Mouse (Mus musculus) gastrocnemius, postnatal 4 days (tissue): ENCODE results near the gene Ctns. TPM values are rescaled to one million over a fixed set of nuclear protein-coding genes. Genes with fewer than 3 reads are reported as not detected.
A peak's percentile ranks its signal among the peaks of the same experiment; 100 is the strongest.

Experiments used
- DNase-seq, 2 experiments: peaks; one replicate each; pipeline ENCODE4 v3.0.0; 2021 to 2022; ENCODE audit warnings: low spot score in 2 of 2, mixed read lengths in 2 of 2
- total RNA-seq, 2 experiments: library from RNA; stranded (reverse); gene quantifications; 2 replicates each; pipeline ENCODE4 v1.2.3; 2021

The Ctns gene
- total RNA-seq, 2 experiments from 2014 or later, result 13.8 to 14.0 TPM

GRCm38 (mm10) chr11:73146026-73146974 lies 52.5 kb downstream of the Ctns start:
- no peak for DNase-seq

- no peak for DNase-seq
Measured at GRCm38 (mm10) chr11:73144261-73144681, 54.6 kb downstream of the Ctns start.

GRCm38 (mm10) chr11:73137591-73138501 lies 61.0 kb downstream of the Ctns start, which contains the start of gene Haspin:
Gene Haspin (minus strand): TSS chr11:73138294.
- peak; percentile 92 to 94 for DNase-seq

- no peak for DNase-seq
Measured at GRCm38 (mm10) chr11:73137116-73137515, 61.7 kb downstream of the Ctns start.

GRCm38 (mm10) chr11:73136587-73136986 lies 62.3 kb downstream of the Ctns start:
- no peak for DNase-seq

- no peak for DNase-seq
Measured at GRCm38 (mm10) chr11:73134222-73134621, 64.6 kb downstream of the Ctns start.

Other genes starting within 250 kb of the Ctns start
- gene Atp2a3, start 237.9 kb downstream of the Ctns start, total RNA-seq, result 10 to 100 TPM; 19.0 to 24.8 TPM
- gene P2rx1, start 199.9 kb downstream of the Ctns start, total RNA-seq, result 1 to 10 TPM; 2.3 to 3.1 TPM
- gene Camkk1, start 180.0 kb downstream of the Ctns start, total RNA-seq, result 1 to 10 TPM; 5.4 to 6.2 TPM
- 1 to 10 TPM; 8.6 to 10.0 TPM for gene Ncbp3, start 151.3 kb downstream of the Ctns start, total RNA-seq
- under 1 TPM; 0.07 to 0.16 TPM for gene Itgae, start 108.5 kb downstream of the Ctns start, total RNA-seq
- gene Haspin, start 60.7 kb downstream of the Ctns start, total RNA-seq, result 1 to 10 TPM; 2.9 to 3.0 TPM
- gene P2rx5, start 38.6 kb downstream of the Ctns start, total RNA-seq, result 1 to 10 TPM; 6.2 to 7.1 TPM
- 10 to 100 TPM; 60.1 to 67.3 TPM for gene Emc6, start 22.0 kb downstream of the Ctns start, total RNA-seq
- gene Tax1bp3, start 22.0 kb downstream of the Ctns start, total RNA-seq, result 10 to 100 TPM; 52.8 to 57.5 TPM
- 1 to 10 TPM; 1.7 to 2.1 TPM for gene Shpk, start 418 bp upstream of the Ctns start, total RNA-seq
- under 1 TPM; 0.31 to 0.52 TPM for gene Trpv1, start 35.2 kb upstream of the Ctns start, total RNA-seq
- under 1 TPM in 1 of 2 experiments, not detected in 1; 0.05 TPM for gene Trpv3, start 68.3 kb upstream of the Ctns start, total RNA-seq
- 1 to 10 TPM; 2.1 to 2.4 TPM for gene Aspa, start 130.6 kb upstream of the Ctns start, total RNA-seq
- not detected for gene Gm49340, start 130.7 kb upstream of the Ctns start, total RNA-seq
- gene Spata22, start 130.7 kb upstream of the Ctns start, total RNA-seq, result not detected
- gene Olfr20, start 151.7 kb upstream of the Ctns start, total RNA-seq, result not detected
- not detected for gene Olfr376, start 172.2 kb upstream of the Ctns start, total RNA-seq
- gene Olfr1, start 200.6 kb upstream of the Ctns start, total RNA-seq, result not detected
- gene Olfr378, start 229.4 kb upstream of the Ctns start, total RNA-seq, result not detected